Mouse (Mus musculus): Measurements from ENCODE around the gene Pdcd7.
A peak's percentile ranks its signal among the peaks of the same experiment; 100 is the strongest.

Gene Pdcd7

GRCm38 (mm10) chr9:65356561-65356960 lies 10.7 kb downstream of the Pdcd7 start:
- DNase-seq (ENCODE audit: low read depth, low spot score): no peak

DNA sequence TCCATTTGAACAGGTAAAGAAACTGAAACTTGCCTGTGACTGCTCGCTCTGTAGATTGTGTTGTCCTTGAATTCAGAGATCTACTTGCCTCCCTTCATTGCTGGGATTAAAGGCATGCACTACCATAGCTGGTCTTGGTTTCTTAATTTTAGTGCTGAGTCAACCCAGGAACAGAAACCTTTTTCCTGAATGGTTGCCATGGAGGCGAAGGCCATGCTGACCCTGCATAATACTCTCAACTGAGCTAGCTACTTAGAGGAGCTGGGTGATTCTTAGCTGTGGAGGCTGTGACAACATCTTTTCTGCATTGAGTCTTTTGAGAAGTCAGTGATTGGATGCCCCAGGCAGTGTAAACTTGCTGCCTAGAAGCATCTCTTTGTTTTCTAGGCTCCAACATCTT lies 11.1 kb downstream of the Pdcd7 start:
- DNase-seq (ENCODE audit: low read depth, low spot score): no peak

- no peak for DNase-seq (ENCODE audit: low read depth, low spot score)
Measured at GRCm38 (mm10) chr9:65358956-65359480, 13.1 kb downstream of the Pdcd7 start.

- DNase-seq (ENCODE audit: low read depth, low spot score): no peak
Measured at GRCm38 (mm10) chr9:65360641-65361448, 14.9 kb downstream of the Pdcd7 start, which contains the start of gene Ubap1l. Ubap1l (plus strand) TSS chr9:65361041.

GRCm38 (mm10) chr9:65363684-65364083 lies 17.8 kb downstream of the Pdcd7 start:
- DNase-seq (ENCODE audit: low read depth, low spot score): peak; percentile 34

GRCm38 (mm10) chr9:65365721-65366120 lies 19.8 kb downstream of the Pdcd7 start:
- no peak for DNase-seq (ENCODE audit: low read depth, low spot score)

DNA sequence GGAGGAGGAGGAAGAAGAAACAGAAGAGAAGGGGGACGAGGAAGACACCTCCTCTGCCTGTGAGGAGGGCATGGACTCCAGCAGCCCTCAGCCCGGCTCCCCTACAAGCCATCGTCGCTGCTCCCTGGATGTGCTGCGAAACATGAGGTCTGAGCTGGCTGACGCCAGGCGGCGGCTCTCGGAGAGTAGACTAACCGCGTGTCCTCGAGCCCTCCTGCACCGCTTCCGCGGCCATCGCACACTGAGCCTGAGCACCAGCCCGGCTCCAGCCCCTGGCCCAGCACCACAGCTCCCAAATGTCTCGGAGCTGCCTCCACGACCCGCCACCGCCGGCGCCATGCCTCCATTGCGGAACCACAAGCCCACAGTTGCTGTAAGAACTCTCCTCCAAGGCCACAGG lies 25.9 kb downstream of the Pdcd7 start:
- DNase-seq (ENCODE audit: low read depth, low spot score): no peak

- DNase-seq (ENCODE audit: low read depth, low spot score): no peak
Measured at GRCm38 (mm10) chr9:65372449-65372848, 26.5 kb downstream of the Pdcd7 start.

DNA sequence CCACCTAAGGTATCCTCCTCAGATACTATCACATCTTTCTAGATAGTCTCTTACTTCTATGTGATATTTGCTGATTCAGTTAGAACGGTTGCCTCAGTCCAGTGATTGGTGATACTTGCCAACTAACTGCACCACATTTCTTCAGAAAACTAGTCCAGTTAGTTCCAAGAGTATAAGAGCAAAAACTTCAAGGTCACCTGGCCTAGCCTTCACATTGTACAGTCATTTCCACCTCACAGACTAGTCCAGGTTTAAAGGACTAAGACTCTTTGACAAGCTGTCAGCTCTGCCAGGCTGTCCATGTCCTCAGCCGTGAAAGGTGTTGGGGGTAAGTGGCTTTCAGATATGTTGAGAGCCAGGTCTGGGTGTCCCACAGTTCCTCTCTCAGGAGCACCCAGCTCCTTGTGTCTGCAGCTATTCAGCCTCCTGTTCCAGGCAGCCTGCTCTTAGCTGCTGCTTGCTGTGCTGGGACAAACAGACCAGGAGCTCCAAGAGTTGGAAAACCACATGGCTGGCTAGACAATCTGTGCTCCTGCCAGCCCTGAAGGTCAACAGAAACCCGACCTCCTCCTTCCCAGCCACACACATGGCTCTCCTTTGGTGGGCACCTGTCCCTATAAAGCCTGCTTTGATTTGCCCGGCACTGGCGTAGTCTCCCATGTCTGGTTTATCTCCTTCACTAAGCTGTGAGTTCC lies 28.7 kb downstream of the Pdcd7 start:
- DNase-seq (ENCODE audit: low read depth, low spot score): no peak

GRCm38 (mm10) chr9:65375163-65375934 lies 29.4 kb downstream of the Pdcd7 start:
- no peak for DNase-seq (ENCODE audit: low read depth, low spot score)

DNA sequence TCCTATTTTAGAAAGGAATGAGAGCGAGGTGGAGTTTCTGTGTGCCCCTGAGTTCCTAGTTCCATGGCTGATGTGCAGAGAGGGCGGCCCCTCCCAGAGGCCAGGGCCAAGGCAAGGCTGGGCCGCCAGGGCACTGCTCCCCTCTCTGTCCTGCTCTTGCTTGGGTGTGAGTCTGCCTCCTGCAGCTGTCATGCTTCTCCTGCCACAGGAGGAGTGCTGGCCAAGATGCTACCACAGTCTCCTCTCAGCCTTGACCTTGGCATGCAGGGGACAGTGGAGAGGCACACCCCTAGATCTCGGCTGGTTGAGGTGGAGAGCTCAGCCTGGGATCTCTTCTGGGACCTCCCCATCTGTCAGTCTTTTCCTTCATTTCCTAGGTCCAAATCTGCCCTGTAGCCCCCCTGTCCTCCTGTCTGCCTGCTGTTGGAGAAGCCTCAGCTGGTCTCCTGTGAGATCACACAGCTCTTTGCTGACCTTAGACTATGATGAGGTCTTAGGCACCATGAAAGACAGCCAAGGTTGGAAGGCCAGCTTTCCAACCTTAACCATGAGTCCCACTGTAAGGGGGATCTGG lies 35.2 kb downstream of the Pdcd7 start:
- DNase-seq (ENCODE audit: low read depth, low spot score): no peak

- DNase-seq (ENCODE audit: low read depth, low spot score): no peak
Measured at GRCm38 (mm10) chr9:65382031-65382750, 36.3 kb downstream of the Pdcd7 start.

GRCm38 (mm10) chr9:65382751-65383097 lies 36.8 kb downstream of the Pdcd7 start:
- DNase-seq (ENCODE audit: low read depth, low spot score): no peak

DNA sequence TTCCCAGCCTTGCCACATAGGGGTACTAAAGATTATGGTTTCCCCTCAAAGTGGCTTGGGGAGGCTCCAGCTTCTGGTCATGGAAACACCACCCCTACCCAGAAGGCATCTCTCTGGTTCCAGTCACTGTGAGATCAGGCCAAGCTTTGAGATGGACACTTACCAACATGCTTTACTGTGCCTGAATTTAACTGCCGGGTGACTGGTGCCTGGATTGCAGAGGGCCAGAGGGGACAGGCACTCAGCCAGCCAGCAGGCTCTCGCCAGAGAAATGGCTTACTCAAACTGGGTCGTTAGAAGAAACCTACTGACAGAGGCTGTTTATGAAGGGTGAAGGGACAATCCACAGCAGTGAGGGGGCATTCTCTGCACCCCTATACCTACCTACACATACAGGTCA lies 38.4 kb downstream of the Pdcd7 start:
- DNase-seq (ENCODE audit: low read depth, low spot score): no peak

DNA sequence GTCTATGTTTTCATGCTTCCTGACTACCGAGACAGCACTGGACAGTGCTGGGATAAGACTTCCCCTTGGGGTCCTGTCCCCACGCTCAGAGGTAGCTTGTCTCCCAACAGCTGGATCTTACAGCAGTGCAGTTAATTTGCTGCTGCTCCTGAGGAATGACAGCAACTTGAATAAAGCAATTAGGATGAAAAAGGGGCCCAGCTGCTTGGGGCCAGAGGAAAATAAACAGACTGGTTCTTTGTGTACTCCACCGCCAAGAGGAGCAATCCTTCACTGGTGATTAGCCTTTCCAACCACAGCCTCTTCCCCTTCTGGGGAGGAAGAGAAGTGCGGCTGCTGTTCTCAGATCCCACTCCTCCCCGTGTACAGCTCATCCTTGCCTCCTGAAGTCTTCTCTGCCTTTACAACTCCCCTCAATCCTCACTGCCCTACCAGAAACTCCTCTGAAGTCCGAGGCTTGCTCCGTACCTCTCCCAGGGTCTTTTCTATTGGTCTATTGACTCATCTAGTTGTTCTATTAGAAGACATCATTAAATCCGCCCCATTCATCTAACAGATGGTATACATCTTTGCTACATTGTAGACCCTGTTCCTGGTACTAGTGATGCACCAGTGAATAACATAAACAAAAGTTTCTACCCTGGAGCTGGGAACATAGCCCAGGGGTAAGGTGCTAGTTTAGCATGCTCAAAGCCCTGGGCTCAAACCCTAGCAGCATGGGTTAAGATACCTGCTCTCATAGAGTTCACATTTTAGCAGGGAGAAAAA lies 40.7 kb downstream of the Pdcd7 start:
- peak; percentile 58 for DNase-seq (ENCODE audit: low read depth, low spot score)

DNA sequence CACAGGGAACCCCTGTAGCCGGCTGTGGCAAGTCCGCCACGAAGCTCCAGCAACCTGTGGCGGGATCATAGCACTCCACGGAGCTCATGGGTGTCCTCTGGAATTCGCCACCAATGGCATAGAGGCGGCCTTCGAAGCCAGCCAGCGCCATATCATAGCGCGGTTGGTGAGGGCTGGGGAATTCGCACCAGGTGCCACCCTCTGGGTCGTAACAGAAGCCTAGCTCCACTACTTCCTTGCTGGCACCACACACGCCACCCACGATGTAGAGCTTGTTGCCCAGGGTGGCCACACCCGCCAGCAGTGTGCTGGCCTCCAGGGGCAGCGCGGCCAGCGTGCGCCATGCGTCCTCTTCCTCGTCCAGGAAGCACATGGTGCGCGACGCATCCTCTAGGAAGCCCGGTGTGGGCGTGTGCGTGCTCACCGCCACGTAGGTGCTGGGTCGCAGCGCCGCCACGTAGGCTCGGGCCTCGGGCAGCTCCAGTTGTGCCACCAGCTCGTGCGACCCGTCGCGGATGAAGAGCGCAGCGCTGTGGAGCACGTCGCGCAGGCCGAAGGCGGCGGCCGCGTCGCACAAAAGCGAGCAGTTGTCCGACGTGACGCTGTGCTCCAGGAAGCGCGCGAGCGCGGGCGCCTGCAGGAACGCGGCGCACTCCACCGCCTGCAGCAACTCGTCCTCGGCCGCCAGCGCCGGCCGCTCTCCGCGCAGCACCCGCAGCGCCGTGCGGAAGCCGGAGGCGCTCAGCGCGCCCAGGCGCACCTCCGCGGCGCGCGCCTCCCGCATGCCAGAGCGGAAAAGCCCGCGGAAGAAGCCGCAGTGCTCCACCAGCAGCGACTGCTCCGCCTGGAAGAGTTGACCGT lies 45.1 kb downstream of the Pdcd7 start:
- DNase-seq (ENCODE audit: low read depth, low spot score): peak; percentile 59

- DNase-seq (ENCODE audit: low read depth, low spot score): no peak
Measured at GRCm38 (mm10) chr9:65391613-65391964, 45.7 kb downstream of the Pdcd7 start, which contains the start of gene Kbtbd13. Kbtbd13 (minus strand) TSS chr9:65391652.

DNA sequence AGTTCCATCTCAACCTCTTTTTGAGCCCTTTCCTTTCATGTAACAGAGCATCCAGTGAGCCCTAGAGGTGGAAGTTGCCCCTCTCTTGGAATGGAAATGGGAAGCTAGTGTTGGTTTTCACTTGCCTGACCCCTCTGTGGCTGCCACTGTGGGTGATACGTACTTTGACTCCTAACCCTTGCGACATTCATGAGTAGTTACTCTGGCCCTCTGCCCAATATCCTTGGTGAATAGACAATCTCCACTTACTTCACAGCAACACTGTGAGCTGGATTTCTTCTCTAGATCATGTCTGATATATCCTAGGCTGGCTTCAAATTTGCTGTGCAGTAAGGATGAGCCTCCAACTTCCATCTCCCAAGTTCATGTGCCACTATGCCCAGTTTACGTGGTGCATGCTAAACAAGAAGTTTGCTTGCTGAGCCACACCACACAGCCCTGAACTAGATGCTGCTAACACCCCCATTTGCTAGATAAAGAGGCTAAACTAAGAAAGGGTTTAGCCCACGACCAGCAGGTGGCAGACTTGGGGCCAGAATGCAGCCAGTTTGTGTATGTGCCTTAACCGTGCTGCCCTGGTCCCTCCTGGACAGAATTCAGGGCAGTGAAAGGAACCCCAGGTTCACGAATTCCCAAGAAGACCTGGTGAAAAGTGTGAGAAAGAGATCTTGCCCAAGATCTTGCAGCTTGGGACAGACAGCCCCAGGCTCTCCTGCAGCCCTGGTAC lies 46.9 kb downstream of the Pdcd7 start:
- peak; percentile 68 for DNase-seq (ENCODE audit: low read depth, low spot score)

DNA sequence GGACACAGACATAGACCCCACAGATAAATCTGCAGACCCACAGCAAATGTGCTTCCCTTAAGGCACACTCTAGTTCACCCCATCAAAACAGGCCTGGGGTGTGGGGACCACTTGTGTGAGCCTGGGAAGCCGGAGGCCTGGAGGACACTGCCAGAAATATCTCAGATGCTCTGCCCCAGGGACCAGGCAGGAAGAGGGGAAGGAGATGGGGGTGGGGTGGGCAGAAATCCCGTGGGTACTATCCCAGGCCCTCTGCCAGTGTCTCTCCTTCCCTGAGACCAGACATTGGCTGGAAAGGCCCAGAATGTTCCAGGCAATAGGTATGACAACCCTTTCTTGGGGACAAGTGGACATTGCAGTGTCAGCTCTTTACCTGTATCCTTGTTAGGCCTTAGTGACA lies 47.7 kb downstream of the Pdcd7 start:
- no peak for DNase-seq (ENCODE audit: low read depth, low spot score)
